Mouse (Mus musculus): Measurements from ENCODE around the gene 7530416G11Rik.

The 7530416G11Rik gene

GRCm38 (mm10) chr15:85479919-85480318 is 23.1 kb downstream of the 7530416G11Rik start:
- DNase-seq (ENCODE audit: low read depth, low spot score): no peak

GRCm38 (mm10) chr15:85479365-85479764 is 23.7 kb downstream of the 7530416G11Rik start:
- no peak for DNase-seq (ENCODE audit: low read depth, low spot score)

GRCm38 (mm10) chr15:85477584-85477983 is 25.4 kb downstream of the 7530416G11Rik start:
- DNase-seq (ENCODE audit: low read depth, low spot score): no peak

- DNase-seq (ENCODE audit: low read depth, low spot score): no peak
Measured at GRCm38 (mm10) chr15:85474697-85475096, 28.3 kb downstream of the 7530416G11Rik start.

GRCm38 (mm10) chr15:85469401-85469800 is 33.6 kb downstream of the 7530416G11Rik start:
- no peak for DNase-seq (ENCODE audit: low read depth, low spot score)

GRCm38 (mm10) chr15:85466456-85467067 is 36.5 kb downstream of the 7530416G11Rik start:
- peak; percentile 79 for DNase-seq (ENCODE audit: low read depth, low spot score)

GRCm38 (mm10) chr15:85464823-85465565 is 38.0 kb downstream of the 7530416G11Rik start:
- DNase-seq (ENCODE audit: low read depth, low spot score): peak; percentile 63

GRCm38 (mm10) chr15:85464190-85464589 is 38.8 kb downstream of the 7530416G11Rik start:
- DNase-seq (ENCODE audit: low read depth, low spot score): no peak

GRCm38 (mm10) chr15:85463027-85463790 is 39.8 kb downstream of the 7530416G11Rik start:
- DNase-seq (ENCODE audit: low read depth, low spot score): no peak

GRCm38 (mm10) chr15:85462138-85462537 is 40.9 kb downstream of the 7530416G11Rik start:
- DNase-seq (ENCODE audit: low read depth, low spot score): peak; percentile 83

- DNase-seq (ENCODE audit: low read depth, low spot score): peak; percentile 77
Measured at GRCm38 (mm10) chr15:85461541-85461940, 41.5 kb downstream of the 7530416G11Rik start.

GRCm38 (mm10) chr15:85458631-85459082 is 44.4 kb downstream of the 7530416G11Rik start:
- peak; percentile 49 for DNase-seq (ENCODE audit: low read depth, low spot score)

GRCm38 (mm10) chr15:85457838-85458237 is 45.2 kb downstream of the 7530416G11Rik start:
- peak; percentile 44 for DNase-seq (ENCODE audit: low read depth, low spot score)

GRCm38 (mm10) chr15:85456891-85457290 is 46.1 kb downstream of the 7530416G11Rik start:
- DNase-seq (ENCODE audit: low read depth, low spot score): no peak

GRCm38 (mm10) chr15:85446652-85447051 is 56.4 kb downstream of the 7530416G11Rik start:
- DNase-seq (ENCODE audit: low read depth, low spot score): no peak

Measured in brain, adult 2 months (tissue).